Mouse (Mus musculus): Measurements from ENCODE around the gene Fam205a3. TPM values are rescaled to one million over a fixed set of nuclear protein-coding genes. Genes with fewer than 3 reads are reported as not detected.

Fam205a3 gene
- not detected in 2 replicates for polyA plus RNA-seq (2012; rRNA removed)

DNA sequence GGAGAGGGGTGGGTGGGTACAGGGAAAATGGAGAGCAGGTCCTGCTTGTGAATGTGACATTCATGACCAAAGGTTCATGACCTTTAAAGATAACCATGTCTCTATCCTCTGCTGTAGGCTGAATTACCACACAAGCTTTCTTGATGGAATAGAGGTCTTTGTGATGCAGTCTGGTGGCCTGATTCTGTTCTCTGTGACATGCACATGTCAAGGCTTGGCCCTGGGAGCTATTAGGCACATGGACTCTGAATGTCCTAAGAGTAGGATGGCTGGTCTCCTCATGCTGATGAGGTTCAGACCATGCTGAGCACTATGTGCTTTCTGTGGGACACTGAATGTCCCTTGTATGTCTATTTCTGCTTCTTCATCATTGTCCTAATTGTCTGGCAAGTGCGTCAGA is at the start of gene Fam205a3:
Gene Fam205a3, plus strand, starts transcription at position 301 of the 400 bp plus-strand sequence.

DNA sequence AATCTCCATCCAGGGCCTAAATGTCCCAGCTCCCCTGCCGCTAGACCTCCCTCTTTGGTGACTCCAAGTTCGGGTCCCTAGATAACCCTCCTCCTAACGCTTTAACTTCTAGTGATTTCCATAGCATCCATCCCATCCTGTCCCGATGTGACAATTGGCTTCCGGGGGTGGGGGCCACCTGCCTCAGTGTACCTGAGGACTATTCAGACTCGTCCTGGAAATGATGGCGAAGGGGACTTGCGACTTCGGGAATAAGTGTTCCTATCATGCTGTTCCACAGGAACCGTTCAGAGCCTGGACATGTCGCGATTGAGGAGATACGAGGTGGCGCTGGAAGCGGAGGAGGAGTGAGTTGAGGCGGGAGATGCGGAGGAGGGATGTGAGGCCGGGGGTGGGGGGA is 24.2 kb upstream of the Fam205a3 start, which contains the start of gene Gm21953:
Gene Gm21953, plus strand, starts transcription at position 301 of the 400 bp plus-strand sequence.

Other genes starting within 250 kb of the Fam205a3 start
- gene Gm3893, start 227.1 kb upstream of the Fam205a3 start, polyA plus RNA-seq (2012; rRNA removed) = not detected in 2 replicates
- gene Gm13304, start 203.5 kb upstream of the Fam205a3 start, polyA plus RNA-seq (2012; rRNA removed) = not detected in 2 replicates
- gene Gm13306, start 164.9 kb upstream of the Fam205a3 start, polyA plus RNA-seq (2012; rRNA removed) = 0.48 and 0.69 TPM in 2 replicates
- gene Gm13305, start 149.7 kb upstream of the Fam205a3 start, polyA plus RNA-seq (2012; rRNA removed) = 0.16 TPM in 1 of 2 replicates, not detected in the other
- gene Gm10600, start 77.7 kb upstream of the Fam205a3 start, polyA plus RNA-seq (2012; rRNA removed) = not detected in 2 replicates
- not detected in 2 replicates for gene Ccl21b, start 62.6 kb upstream of the Fam205a3 start, polyA plus RNA-seq (2012; rRNA removed)
- not detected in 2 replicates for gene Gm21953, start 24.1 kb upstream of the Fam205a3 start, polyA plus RNA-seq (2012; rRNA removed)
- gene Gm21586, start 121.0 kb downstream of the Fam205a3 start, polyA plus RNA-seq (2012; rRNA removed) = not detected in 2 replicates
- 0.38 and 0.56 TPM in 2 replicates for gene Gm2163, start 148.4 kb downstream of the Fam205a3 start, polyA plus RNA-seq (2012; rRNA removed)
- not detected in 2 replicates for gene Fam205a2, start 209.8 kb downstream of the Fam205a3 start, polyA plus RNA-seq (2012; rRNA removed)